Mouse (Mus musculus) embryo, embryonic 11 days (tissue): ENCODE results near the gene Hmgcl.
"Not testable (repeated sequence)": the region's sequence is repeated elsewhere in the genome, so short reads cannot be mapped to it uniquely, and the experiment has no call there.

Source experiments
- DNase-seq: peaks from one replicate; pipeline ENCODE4 v3.0.0-alpha.2; 2015

The Hmgcl gene

DNA sequence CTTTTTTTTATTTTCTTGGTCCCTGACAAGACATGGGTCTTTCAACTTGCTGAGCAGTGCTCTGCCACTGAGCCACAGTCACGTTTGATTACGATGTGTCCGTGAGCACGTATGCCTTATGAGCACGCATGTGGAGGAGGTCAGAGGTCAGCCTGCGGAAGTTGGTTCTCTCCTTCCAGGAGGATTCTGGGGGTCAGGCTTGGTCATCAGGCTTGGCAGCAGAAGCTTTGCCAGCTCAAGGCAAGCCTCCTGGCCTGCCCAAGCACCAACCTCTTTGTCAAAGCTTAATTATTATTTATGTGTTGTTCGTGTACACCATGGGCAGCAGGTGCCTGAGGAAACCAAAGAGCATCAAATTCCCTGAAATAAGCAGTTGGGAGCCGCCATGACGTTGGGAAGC is 17.9 kb upstream of the Hmgcl start:
- DNase-seq = no peak

DNA sequence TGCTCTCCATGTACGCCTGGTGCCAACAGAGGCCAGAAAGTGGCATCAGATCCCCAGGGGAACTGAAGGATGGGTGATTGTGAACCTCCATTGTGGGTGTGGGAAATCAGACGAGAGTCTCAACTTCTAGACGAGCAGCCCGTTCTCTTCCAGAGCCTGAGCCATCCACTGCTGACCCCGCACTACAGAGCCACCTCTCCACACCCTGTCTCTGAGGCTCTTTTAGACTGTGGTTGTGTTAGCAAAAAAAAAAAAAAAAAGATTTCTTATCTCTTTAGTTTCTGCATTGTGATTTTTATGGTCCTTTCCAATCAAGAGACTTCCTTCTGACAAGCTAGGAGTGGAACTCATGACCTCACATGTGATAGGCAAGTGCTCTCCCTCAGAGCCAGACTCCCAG is 16.8 kb upstream of the Hmgcl start:
- DNase-seq = no peak

DNA sequence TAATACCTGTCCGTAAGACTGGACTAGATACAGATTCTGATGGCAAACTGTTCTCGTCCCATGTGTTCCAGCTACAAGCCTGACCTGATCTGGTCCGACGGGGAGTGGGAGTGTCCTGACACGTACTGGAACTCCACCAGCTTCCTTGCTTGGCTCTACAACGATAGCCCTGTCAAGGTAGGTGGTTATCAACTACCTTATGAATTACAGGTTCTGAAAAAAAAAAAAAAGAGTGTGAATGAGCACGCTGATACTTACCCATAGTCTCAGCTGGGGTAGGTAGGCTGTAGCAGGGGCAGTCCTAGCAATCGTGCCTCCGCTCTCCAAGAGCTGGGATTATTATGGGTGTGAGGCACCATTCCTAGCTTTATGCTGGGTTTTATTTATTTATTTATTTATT is 16.4 kb upstream of the Hmgcl start:
- no peak for DNase-seq

DNA sequence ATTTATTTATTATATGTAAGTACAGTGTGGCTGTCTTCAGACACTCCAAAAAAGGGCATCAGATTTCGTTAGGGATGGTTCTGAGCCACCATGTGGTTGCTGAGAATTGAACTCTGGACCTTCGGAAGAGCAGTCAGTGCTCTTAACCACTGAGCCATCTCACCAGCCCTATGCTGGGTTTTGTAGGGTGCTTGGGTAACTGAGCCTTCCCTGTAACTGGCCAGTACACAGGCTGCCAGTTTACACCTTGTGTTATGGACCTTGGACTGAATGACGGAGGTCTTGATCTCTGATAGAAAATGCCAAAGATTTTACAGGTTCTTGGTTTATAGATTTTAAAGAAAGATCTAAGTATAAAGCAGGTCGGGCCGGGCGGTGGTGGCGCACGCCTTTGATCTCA is 16.0 kb upstream of the Hmgcl start:
- DNase-seq = no peak

DNA sequence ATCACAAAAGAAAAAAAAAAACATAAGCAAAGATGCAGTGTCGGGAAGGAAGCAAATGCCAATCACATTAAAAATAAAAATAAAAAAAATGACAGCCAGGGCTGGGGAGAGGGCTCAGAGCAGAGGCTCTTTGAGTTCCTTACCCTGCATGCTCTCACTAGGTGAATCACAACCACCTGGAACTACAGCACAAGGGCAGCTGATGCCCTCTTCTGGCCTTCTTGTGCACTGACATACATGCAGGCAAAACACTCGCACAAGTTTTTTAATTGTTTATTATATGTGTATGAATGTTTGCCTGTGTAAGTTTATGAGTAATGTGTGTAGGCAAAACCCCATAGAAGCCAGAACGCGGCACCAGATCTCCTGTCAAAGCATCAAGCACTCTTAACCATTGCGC is 14.4 kb upstream of the Hmgcl start:
- DNase-seq = peak; percentile 48

DNA sequence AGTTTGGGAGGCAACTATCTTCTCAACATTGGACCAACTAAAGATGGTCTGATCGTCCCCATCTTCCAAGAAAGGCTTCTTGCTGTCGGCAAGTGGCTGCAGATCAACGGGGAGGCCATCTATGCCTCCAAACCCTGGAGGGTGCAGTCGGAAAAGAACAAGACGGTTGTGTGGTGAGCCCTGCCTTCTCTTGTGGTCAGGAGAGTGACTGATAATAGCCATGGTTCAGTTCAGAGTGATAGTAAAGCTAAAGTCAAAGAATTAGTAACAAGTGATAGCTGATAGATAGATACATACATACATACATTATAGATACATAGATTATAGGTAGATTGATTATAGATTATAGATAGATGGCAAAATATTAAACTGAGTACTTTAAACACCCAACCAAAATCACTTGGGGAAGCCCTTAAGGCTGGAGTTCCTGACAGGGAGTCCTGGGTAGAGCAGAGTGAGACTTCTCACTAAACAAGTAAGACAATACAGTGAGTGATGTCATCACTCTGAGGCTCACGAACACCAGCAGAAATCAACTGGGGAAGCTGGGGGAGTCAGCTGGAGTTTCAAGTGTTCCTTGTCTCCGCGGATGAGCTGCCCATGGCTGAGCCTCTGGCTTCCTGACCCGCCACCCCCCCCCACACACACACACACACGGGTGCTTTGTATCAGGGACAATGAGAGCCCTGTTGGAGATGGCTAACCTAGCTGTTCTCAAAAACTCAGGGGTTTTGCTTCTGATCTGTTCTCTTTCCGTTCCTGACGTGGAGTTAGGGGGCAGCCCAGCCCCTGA is 11.3 kb upstream of the Hmgcl start:
- DNase-seq = peak; percentile 21

DNA sequence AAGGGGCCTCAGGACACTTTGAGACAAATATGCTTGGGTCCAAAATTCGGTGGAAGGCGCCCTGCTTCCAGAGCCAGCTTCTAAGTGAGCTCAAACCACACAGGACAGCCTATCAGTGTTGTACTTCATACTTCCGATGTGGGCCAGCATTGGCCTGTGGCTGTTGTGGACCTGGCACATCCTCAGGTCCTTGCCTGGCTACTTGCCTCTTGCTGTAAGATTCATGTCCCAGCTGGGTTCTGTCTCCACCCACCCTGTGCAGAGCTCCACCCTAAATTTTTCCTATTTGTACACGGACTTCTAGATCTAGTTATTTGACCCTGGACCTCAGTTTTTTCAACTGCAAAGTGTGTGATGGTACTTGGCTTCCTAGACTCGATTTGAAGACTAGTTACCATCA is 10.7 kb upstream of the Hmgcl start:
- DNase-seq = no peak

DNA sequence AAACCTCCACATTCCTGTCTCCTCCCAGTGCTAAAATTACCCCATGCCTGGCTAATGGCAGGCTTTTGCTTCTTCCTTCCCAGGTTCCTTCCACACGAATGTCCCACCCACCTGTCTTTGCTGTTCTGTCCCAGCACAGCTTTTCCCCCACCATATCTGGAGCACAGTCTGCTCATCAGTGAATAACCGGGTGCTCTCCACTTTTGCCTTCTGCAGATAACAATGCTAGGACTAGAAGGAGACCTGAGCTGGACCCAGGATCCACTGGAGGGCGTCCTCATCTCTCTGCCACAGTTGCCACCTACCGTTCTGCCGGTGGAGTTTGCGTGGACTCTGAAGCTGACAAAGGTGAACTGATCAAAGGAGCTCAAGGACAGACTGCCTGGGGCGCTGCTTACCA is 7.4 kb upstream of the Hmgcl start:
- DNase-seq = no peak

DNA sequence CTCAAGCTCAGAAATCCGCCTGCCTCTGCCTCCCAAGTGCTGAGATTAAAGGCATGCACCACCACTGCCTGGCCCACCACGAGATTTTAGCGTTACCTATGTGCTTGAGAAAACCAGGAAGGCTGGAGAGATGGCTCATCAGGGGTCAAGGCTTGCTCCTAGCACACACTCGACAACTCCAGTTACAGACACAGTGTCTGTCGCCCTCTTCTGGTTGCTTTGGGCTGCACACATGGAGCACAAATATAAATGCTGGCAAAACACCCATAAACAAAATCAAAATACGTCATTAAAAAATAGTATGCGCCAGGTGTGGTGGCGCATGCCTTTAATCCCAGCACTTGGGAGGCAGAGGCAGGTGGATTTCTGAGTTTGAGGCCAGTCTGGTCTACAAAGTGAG is 5.2 kb upstream of the Hmgcl start:
- not testable (repeated sequence) for DNase-seq

DNA sequence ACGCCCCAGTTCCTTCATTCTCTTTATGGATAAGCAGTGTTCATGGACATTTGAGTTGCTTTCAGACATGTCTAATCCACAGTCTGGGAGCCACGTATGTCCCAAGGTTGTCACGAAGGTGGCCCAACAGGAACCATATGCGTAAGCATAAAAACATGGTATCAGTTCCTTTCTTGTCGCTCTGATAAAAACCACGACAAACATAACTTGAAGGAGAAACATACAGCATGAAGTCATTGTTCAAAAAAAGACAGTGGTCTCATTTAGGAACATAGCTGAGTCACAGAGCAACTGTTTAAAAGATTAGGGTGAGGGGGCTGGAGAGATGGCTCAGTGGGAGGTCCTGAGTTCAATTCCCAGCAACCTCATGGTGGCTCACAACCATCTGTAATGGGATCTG is 4.1 kb upstream of the Hmgcl start:
- DNase-seq = no peak

DNA sequence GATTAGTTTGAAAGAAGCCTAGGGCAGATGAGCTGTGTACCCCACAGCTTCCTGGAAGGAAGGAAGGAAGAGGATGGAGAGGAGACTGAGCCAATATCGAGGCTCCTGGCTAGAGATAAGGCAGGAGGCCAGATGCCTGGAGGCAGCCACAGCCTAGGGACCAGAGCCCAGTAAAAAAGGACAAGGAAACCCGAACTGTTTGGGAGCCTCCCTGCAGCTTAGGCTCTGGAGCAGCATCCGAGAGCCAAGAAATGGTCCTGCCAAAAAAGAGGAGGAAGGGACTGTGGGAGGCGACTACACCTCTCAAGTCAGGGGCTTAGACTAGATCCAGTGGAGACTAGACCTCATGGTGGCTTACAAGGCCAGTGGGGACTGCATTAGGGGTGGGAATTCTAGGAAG is 2.9 kb upstream of the Hmgcl start:
- DNase-seq = no peak

DNA sequence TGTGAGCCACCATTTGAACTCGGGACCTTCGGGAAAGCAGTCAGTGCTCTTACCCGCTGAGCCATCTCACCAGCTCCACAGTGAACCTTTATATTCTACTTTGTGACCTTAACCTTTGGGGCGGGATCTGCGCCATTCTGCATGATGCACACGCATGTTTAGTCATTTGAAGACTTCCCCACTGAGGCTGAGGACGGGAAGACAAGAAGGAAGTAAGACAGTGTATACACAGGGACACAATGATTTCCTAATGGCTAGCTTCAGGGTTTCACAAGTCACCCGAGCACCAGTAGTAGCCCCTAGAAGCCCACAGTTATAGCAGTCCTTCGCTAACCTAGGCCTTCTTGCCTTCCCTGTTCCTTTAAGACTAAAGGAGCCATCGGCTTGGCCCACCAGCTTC is 542 bp upstream of the Hmgcl start:
- DNase-seq = no peak

DNA sequence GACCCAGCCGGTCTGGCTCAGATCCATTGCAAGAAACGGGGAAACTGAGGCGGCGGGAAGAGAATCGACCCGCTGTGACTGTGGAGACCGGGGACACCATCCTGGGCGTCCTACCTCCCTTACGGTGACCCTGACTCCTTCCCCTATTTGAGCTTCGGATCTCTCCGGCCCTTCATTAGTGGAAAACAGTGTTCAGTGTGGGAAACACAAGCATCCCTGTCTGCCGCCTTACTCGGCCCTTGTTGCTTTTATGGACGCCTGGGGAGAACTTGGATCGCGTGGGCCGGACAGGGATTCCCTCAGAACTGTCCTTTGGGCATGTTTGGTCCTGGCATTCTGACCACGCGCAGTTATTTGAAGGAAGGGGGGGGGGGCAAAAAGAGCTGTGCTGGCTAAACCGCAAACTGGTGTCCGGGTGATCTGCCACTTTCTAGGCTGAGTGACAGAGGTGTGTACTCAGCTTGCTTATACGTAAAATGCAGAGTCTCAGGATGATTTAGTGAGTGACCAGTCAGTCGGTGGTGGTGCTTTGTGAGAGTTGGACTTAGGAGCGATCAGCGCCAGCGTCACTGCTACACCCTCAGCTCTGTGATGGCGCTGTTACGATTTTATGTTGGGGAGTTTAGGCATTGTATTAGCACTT is 532 bp downstream of the Hmgcl start:
- DNase-seq = peak; percentile 37

DNA sequence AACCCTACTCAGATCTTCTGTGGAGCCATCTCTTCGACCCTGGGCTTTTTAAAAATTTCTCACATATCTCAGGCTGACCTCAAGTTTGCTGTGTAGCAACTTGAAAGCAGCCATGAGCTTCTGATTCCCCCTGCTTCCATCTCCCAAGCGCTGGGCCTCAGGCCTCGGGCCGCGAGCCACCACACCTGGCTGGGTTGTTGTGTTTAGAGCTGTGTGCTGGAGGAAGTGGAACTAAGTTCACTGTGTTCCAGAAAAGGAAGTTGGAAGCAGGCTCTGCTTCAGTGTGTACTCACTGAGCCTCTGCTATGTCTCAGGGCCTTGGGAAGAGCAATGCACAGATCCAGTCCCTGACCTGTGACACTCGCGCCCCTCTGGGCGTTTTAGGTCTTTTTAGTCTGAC is 1.9 kb downstream of the Hmgcl start:
- no peak for DNase-seq

DNA sequence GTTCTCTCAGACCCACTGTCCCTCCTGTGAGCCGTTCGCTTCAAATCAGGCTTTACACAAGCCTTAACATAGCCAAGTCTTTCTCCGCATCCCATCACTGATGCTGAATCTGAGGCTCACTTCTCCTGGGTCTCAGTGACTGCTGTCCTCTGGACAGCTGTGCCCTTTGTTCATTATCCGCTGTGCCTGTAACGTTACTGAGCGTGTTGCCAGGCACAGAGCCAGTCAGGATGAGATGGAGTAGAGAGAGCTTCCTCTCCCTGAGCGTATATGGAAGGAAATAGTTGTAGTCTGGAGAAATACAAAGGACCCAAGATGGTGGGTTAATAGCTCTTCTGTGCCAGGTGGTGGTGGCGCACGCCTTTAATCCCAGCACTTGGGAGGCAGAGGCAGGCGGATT is 3.2 kb downstream of the Hmgcl start:
- no peak for DNase-seq

DNA sequence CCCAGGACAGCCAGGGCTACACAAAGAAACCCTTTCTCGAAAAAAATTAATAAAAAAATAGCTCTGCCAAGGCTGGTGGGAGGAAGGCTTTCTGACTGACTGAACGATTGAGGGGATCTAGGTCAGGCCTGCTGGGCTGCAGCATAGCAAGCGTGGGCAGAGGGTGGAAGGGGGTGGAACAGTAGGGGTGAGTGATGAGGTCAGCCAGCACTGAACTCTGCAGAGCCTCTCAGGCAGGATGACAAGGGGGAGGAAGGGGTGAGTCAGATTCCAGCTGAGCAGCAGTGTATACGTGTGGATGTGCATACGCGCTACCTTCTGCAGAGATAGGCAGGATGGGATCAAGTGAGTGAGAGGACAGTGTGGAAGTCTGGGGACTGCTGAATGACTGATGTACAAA is 3.7 kb downstream of the Hmgcl start:
- DNase-seq = no peak

DNA sequence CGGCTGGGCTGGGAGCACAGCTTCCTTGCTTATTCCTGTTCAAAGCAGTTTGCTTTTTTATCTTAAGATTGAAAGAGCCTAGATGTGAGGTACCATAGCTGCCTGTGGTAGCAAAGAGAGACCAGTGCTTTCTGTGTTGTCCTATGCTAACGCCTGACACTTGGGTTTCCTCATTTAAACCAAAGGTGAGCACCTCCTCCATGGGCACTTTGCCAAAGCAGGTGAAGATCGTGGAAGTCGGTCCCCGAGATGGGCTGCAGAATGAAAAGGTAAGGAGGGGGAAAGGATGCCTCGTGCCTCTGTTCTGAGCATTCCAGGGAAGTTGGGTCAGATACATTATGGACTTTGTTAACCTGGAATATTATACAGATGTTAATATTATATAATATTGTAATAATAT is 4.1 kb downstream of the Hmgcl start:
- DNase-seq = no peak

DNA sequence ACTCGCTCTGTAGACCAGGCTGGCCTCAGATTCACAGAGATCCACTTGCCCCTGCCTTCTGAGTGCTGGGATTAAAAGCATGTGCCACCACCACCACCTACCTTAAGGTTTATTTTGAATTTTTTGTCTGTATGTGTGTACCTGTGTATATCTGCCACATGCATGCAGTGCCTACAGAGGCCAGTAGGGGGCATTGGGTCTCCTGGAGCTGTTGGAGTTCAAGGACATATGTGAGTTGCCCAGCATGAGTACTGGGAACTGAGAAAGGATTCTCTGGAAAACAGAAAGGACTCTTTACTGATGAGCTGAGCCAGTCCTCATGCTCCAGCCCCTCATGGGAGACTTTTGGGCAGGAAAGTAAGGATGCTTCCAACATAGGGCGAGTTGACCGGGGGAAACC is 5.3 kb downstream of the Hmgcl start:
- DNase-seq = no peak

DNA sequence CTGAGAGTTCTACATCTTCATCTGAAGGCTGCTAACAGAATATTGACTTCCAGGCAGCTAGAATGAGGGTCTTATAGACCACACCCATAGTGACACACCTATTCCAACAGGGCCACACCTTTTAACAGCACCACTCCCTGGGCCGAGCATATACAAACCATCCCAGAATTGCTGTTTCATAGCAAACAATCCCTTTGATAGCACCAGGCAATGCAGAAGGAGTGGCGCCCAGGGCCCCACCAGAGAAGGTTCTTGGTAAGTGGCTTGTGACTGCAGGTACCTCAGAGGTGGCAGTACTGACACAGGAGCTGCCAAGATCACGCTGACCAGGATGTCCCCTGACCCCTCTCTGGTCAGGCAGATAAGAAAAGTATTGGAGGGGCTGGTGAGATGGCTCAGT is 6.9 kb downstream of the Hmgcl start:
- DNase-seq = no peak

DNA sequence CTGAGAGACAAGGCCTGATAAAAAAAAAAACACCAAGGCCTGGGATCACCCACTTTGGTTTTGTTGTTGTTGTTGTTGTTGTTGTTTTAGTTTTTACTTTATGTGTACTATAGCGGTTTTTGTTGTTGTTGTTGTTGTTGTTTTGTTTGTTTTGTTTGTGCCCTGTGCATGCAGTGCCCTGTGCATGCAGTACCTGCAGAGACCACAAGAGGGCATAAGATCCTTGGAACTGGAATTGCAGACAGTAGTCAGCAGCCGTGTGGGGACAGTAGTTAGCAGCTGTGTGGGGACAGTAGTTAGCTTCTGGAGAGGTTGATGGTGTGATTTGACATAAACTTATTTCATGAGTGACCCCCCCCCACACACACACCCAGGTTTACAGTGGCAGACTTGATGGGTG is 8.0 kb downstream of the Hmgcl start:
- peak; percentile 78 for DNase-seq

DNA sequence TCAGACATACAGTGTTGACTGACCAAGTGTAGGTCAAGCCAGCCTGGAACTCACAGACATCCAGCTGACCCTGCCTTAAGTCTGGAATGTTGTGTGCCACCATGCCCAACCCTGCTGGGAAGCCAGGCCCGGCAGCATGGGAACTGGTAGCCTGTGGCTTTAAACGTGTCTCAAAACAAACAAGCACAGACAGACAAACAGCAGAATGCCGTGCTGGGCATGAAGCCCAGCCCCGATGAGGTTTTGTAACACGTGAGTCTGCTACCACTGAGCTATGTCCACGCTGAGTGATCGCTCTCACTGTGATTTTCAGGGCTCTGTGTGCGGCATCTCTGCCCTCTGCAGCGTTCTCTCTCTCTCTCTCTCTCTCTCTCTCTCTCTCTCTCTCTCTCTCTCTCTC is 9.6 kb downstream of the Hmgcl start:
- DNase-seq = no peak

DNA sequence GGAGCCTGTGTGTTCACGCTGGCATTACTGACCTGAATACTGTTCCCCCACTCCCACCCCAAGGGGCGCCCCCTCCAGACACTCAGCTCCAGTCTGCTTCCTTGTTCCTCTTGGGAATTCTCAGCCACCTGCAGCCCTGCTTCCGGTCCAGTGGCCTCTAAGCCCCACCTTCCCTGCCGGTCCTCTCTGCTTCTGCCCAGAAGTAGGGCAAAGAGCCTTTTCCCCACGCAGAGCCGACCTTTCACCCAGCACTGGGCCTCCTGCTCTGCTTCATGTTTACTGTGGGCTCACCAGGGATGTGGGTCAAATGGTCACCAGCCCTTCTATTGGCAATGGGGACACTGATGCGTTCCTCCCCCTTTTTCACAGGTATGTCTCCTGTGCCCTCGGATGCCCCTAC is 12.1 kb downstream of the Hmgcl start:
- DNase-seq = no peak

DNA sequence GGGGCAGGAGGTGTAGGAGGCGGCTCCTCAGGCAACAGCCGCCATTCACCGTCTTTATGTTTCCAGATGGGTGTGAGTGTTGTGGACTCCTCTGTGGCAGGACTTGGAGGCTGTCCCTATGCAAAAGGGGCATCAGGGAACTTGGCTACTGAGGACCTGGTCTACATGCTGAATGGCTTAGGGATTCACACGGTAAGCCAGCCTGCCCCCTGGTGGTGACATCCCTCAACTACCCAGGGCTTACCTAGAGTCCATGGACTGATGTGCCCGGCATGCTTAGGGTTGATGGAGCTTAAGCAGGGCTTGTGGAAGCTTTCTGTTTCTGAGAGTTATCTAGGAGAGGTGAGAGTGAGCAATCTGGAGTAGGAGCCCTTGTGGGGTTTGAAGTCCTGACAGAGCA is 14.5 kb downstream of the Hmgcl start:
- peak; percentile 89 for DNase-seq

DNA sequence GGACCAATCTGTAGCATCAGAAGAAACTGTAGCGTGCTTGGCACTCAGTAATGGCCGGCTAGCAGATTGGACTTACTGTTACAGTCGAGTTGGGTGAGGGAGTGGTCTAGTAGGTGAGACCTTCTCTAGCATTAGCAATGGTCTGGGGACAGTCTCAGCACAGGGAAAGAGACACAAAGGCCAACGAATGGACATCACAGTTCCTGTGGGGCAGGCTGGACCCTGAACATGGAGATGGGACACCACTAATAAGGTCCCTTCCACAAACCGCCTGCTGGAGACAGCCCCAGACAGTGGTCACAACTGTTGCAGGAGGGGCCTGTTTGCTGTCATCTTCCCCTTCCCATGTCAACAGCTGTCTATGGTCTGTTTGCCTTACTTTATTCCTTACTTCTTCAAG is 15.5 kb downstream of the Hmgcl start:
- DNase-seq = no peak

DNA sequence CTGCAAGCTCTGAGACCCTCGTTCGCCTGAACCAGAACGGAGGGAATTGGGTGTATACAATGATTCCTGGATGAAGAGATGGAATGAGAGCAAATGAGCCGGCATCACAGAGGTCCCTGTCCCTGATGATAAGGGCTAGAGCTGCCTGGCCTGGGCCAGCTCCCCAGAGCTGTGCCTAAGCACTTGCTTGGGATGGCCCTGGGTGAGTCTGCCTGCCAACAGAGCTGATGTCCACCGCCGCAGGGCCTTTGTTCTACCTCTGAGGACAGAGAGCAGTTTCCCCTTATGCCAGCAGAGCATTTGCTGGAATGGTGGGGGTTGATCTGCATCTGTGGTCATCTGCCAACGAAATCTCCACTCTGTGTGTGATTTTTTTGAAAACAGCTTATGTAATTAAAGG is 15.9 kb downstream of the Hmgcl start:
- no peak for DNase-seq
